Mouse (Mus musculus): ENCODE data around the gene Fras1. TPM values are rescaled to one million over a fixed set of nuclear protein-coding genes. Genes with fewer than 3 reads are reported as not detected.

The Fras1 gene
- polyA plus RNA-seq, 1 experiment from 2014 or later = 34.5 TPM

DNA sequence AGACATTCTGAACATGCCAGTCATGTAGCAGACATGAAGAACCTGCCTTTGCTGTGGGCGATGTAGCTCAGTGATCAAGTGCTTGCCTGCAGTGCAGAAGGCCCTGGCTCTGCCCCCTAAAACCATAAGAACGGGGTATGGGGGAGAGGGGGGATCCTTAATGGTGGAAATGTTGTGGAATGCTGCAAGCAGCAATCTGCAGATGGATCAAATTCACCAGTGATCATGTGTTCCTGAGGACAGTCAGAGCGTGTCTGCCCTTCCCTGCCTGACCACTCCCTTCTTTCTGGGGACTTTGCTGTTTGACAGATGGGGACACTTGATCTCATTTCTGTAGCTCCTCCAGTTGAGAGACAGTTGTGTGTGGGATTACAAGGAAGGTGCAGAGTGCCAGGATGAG lies 431.1 kb downstream of the Fras1 start:
- peaks cover 8 to 24% of the 10 kb centered on the region in 2 experiments for H3K4me1 ChIP-seq (ENCODE audit: control insufficient read depth in 2 of 2, insufficient read depth in 2 of 2, low read length in 2 of 2)
- no peak overlapping the region for H3K9ac ChIP-seq (ENCODE audit: low read length)
- no peaks in the 10 kb centered on the region for H3K27me3 ChIP-seq (ENCODE audit: control insufficient read depth, insufficient read depth, low read length)
- H3K36me3 ChIP-seq (ENCODE audit: control insufficient read depth, insufficient read depth, low read length) = no peaks in the 10 kb centered on the region
- no peak for ATAC-seq (ENCODE audit: insufficient number of reproducible peaks, insufficient read depth, low FRiP score, low read depth)
- no peak overlapping the region for H3K4me3 ChIP-seq (ENCODE audit: control insufficient read depth in 1 of 2, insufficient read depth in 1 of 2, low read depth in 1 of 2, low read length in 2 of 2)
- H3K27ac ChIP-seq (replicated peaks in 1 of 2; ENCODE audit: control insufficient read depth in 1 of 2, insufficient read depth in 1 of 2, low read depth in 2 of 2, low read length in 2 of 2) = no peak overlapping the region
- WGBS = 66% methylated on average over 3 of the region's 3 CpGs
- H3K4me2 ChIP-seq (ENCODE audit: low read length) = no peak overlapping the region
- no peaks in the 10 kb centered on the region for H3K9me3 ChIP-seq (ENCODE audit: control insufficient read depth, low read length)

DNA sequence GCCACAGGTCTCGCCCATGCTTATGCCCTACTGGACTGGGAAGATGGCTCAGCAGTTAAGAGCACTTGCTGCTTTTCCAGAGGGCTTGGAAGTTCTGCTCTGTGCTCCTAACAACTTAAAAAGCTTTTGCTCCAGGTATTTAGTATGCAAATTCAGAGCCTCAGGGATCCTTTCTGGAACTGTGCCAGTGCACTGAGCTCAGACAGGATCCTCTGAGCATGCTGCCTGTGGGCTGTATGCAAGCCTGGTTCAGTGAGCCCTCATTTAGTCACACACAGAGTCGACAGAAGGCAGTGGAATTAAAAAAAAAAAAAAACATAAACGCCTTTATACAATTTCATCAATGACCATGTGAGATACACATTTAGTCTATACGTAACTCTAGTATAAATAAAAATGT lies 436.9 kb downstream of the Fras1 start:
- no peak for ATAC-seq (ENCODE audit: insufficient number of reproducible peaks, insufficient read depth, low FRiP score, low read depth)
- H3K27me3 ChIP-seq (ENCODE audit: control insufficient read depth, insufficient read depth, low read length) = no peaks in the 10 kb centered on the region
- WGBS = 71% methylated on average over 4 of the region's 4 CpGs

DNA sequence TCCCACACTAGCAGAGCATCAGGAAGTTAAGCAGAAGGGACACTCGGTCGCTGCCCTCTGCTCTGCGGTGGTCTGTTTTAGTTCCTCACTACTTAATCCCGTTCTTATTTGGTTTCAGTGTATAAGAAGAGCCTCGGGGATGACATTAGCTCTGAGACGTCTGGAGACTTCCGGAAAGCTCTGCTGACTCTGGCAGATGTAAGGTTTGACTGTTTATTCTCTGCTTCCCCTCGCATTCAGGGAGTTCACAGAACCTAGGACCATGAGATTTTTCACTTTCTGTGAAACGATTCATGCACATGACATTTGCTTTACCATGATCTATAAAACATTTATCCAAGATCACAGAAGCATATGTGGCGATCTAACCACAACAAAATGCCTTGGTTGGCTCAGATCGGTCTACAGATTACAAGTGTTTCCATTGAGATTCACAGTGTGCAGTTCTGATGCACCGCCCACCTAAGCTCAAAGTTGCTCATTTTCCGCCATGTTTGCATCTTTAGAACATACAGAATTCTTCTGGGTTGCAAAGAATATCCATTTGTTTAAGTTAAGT lies 451.1 kb downstream of the Fras1 start:
- Histone ChIP-seq H3K4me3 (ENCODE audit: control insufficient read depth in 1 of 2, insufficient read depth in 1 of 2, low read depth in 1 of 2, low read length in 2 of 2) (no peak overlapping the region), H3K27me3 (ENCODE audit: control insufficient read depth, insufficient read depth, low read length) (no peaks in the 10 kb centered on the region), H3K9ac (ENCODE audit: low read length) (no peak overlapping the region), H3K27ac (replicated peaks in 1 of 2; ENCODE audit: control insufficient read depth in 1 of 2, insufficient read depth in 1 of 2, low read depth in 2 of 2, low read length in 2 of 2) (no peak overlapping the region), H3K4me2 (ENCODE audit: low read length) (no peak overlapping the region), H3K36me3 (ENCODE audit: control insufficient read depth, insufficient read depth, low read length) (peaks cover 21% of the 10 kb centered on the region; the same call in 1 of the 2 replicates), H3K9me3 (ENCODE audit: control insufficient read depth, low read length) (no peaks in the 10 kb centered on the region), H3K4me1 (ENCODE audit: control insufficient read depth in 2 of 2, insufficient read depth in 2 of 2, low read length in 2 of 2) (no peaks in the 10 kb centered on the region)
- WGBS = 86% methylated on average over 13 of the region's 13 CpGs
- ATAC-seq (ENCODE audit: insufficient number of reproducible peaks, insufficient read depth, low FRiP score, low read depth) = no peak

More for the DNA sequence above, 436.9 kb downstream of the Fras1 start:
- H3K4me3 ChIP-seq (ENCODE audit: control insufficient read depth in 1 of 2, insufficient read depth in 1 of 2, low read depth in 1 of 2, low read length in 2 of 2) = no peak overlapping the region
- H3K4me2 ChIP-seq (ENCODE audit: low read length) = no peak overlapping the region
- no peak overlapping the region for H3K9ac ChIP-seq (ENCODE audit: low read length)
- no peak overlapping the region for H3K27ac ChIP-seq (replicated peaks in 1 of 2; ENCODE audit: control insufficient read depth in 1 of 2, insufficient read depth in 1 of 2, low read depth in 2 of 2, low read length in 2 of 2)
- H3K9me3 ChIP-seq (ENCODE audit: control insufficient read depth, low read length) = no peaks in the 10 kb centered on the region
- peaks cover 15% of the 10 kb centered on the region; the same call in 1 of the 2 replicates for H3K36me3 ChIP-seq (ENCODE audit: control insufficient read depth, insufficient read depth, low read length)
- H3K4me1 ChIP-seq (ENCODE audit: control insufficient read depth in 2 of 2, insufficient read depth in 2 of 2, low read length in 2 of 2) = no peaks in the 10 kb centered on the region

GRCm38 (mm10) chr5:96827176-96827575 lies 453.4 kb downstream of the Fras1 start:
- Histone ChIP-seq H3K27ac (replicated peaks in 1 of 2; ENCODE audit: control insufficient read depth in 1 of 2, insufficient read depth in 1 of 2, low read depth in 2 of 2, low read length in 2 of 2) (no peak overlapping the region), H3K4me1 (ENCODE audit: control insufficient read depth in 2 of 2, insufficient read depth in 2 of 2, low read length in 2 of 2) (no peaks in the 10 kb centered on the region), H3K36me3 (ENCODE audit: control insufficient read depth, insufficient read depth, low read length) (peaks cover 16% of the 10 kb centered on the region), H3K4me3 (ENCODE audit: control insufficient read depth in 1 of 2, insufficient read depth in 1 of 2, low read depth in 1 of 2, low read length in 2 of 2) (no peak overlapping the region), H3K9me3 (ENCODE audit: control insufficient read depth, low read length) (no peaks in the 10 kb centered on the region), H3K9ac (ENCODE audit: low read length) (no peak overlapping the region), H3K4me2 (ENCODE audit: low read length) (no peak overlapping the region), H3K27me3 (ENCODE audit: control insufficient read depth, insufficient read depth, low read length) (no peaks in the 10 kb centered on the region)
- ATAC-seq (ENCODE audit: insufficient number of reproducible peaks, insufficient read depth, low FRiP score, low read depth) = no peak
- 63% methylated on average over 1 of the region's 1 CpGs for WGBS

Other genes starting within 250 kb of the Fras1 start
- 20.8 and 23.9 TPM in 2 replicates for gene Cnot6l, start 209.8 kb upstream of the Fras1 start, polyA plus RNA-seq (2014; fragmentation: Nextera tagmentation; extraction: Ambion mirVana)
- gene Mrpl1, start 164.5 kb upstream of the Fras1 start, polyA plus RNA-seq (2014; fragmentation: Nextera tagmentation; extraction: Ambion mirVana) = 18.8 and 22.6 TPM in 2 replicates

Measured in heart, embryonic 14.5 days (tissue).